Mouse (Mus musculus) midbrain, embryonic 15.5 days (tissue): ENCODE results near the gene Man2c1. TPM values are rescaled to one million over a fixed set of nuclear protein-coding genes. Genes with fewer than 3 reads are reported as not detected.

ENCODE experiments used
- ATAC-seq: fragments of 200-750 bp; cut with Nextera tagmentation; replicated peaks from 2 replicates; pipeline ENCODE4 v1.8.0; 2017; ENCODE audit warnings: moderate TSS enrichment
- H3K27ac ChIP-seq: fragments of 300-500 bp; sonication (generic); 2 replicates; pipeline ENCODE4 v1.5.1; 2015; ENCODE audit warnings: mild to moderate bottlenecking, inconsistent platforms
- H3K27me3 ChIP-seq: fragments of 300-500 bp; sonication (generic); replicated peaks from 2 replicates; pipeline ENCODE4 v1.6.1; 2015; ENCODE audit warnings: inconsistent platforms
- H3K36me3 ChIP-seq: fragments of 300-500 bp; sonication (generic); replicated peaks from 2 replicates; pipeline ENCODE4 v1.6.1; 2015; ENCODE audit warnings: inconsistent platforms
- H3K4me1 ChIP-seq: fragments of 300-500 bp; sonication (generic); 2 replicates; pipeline ENCODE4 v1.6.1; 2015; ENCODE audit warnings: inconsistent platforms
- H3K4me2 ChIP-seq: fragments of 300-500 bp; sonication (generic); 2 replicates; pipeline ENCODE4 v1.6.1; 2015; ENCODE audit warnings: inconsistent platforms, mild to moderate bottlenecking, moderate library complexity
- H3K4me3 ChIP-seq: fragments of 300-500 bp; sonication (generic); 2 replicates; pipeline ENCODE4 v1.5.1; 2015; ENCODE audit warnings: mild to moderate bottlenecking, inconsistent platforms
- H3K9ac ChIP-seq: fragments of 300-500 bp; sonication (generic); 2 replicates; pipeline ENCODE4 v1.6.1; 2015; ENCODE audit warnings: mild to moderate bottlenecking, inconsistent platforms
- H3K9me3 ChIP-seq: fragments of 300-500 bp; sonication (generic); 2 replicates; pipeline ENCODE4 v1.6.1; 2016; ENCODE audit warnings: inconsistent platforms
- WGBS: fragments of 180-500 bp; shearing (Covaris S2); methylation state at CpG from one replicate; pipeline ENCODE4 v1.1.7; 2015; ENCODE audit warnings: mixed read lengths; 5-methylcytosine and 5-hydroxymethylcytosine counted together
- polyA plus RNA-seq: library from polyadenylated mRNA; unstranded; fragments of >200 nt; fragmentation: Nextera tagmentation; extraction: Ambion mirVana; gene quantifications from 2 replicates; pipeline ENCODE4 v1.2.1, GENCODE M21; 2015

The Man2c1 gene
- polyA plus RNA-seq, 1 experiment from 2014 or later: 109 TPM

DNA sequence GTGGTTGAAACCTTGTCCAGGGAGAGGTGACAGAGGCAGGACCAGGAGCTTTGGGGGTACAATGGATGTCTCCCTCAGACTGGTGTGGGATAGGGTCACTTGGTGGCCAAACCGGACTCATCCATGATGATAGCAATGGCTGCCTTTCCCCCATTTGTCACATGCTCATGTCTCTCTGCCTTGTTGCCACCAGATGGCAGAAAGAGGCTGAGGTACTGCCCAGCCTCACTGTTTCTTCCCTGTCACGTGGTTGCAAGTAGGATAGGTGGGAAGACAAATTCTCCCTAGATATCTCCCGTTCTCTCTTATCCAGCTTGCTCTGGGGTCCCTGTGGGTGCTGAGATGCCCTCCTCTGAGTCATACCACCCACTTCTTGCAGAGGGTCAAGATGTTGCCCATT lies 32.0 kb downstream of the Man2c1 start:
- Histone ChIP-seq H3K4me2 (no peak overlapping the region), H3K4me3 (no peak overlapping the region), H3K4me1 (peaks cover 7% of the 10 kb centered on the region), H3K9me3 (no peaks in the 10 kb centered on the region), H3K27ac (no peak overlapping the region), H3K27me3 (no peaks in the 10 kb centered on the region), H3K36me3 (no peaks in the 10 kb centered on the region), H3K9ac (no peak overlapping the region)
- no peak for ATAC-seq
- 18% methylated on average over 3 of the region's 3 CpGs for WGBS

DNA sequence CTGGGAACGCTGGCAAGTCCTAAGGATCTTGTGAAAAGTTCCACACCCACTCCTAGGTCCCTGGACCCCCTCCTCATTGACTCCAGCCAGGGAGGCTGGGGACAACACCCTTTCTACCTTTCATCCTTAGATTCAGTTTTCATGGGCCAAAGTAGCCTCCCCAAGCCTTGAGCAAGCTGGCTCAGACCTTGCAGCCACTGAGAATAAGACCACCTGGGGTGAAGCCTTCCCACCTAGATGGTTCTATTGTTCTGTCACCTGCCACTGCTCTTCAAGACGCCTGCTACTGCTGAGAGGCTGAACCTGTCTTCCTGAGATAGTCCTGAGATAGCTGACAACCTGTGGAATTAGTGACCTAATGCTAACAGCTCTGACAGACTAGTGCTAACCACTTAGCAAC lies 32.6 kb downstream of the Man2c1 start:
- no peak for ATAC-seq
- H3K4me2 ChIP-seq: no peak overlapping the region
- WGBS: 41% methylated on average over 2 of the region's 2 CpGs

GRCm38 (mm10) chr9:57166173-57166572 lies 35.7 kb downstream of the Man2c1 start:
- Histone ChIP-seq H3K27me3 (no peaks in the 10 kb centered on the region), H3K4me3 (no peak overlapping the region), H3K27ac (no peak overlapping the region), H3K9me3 (no peaks in the 10 kb centered on the region), H3K4me1 (no peaks in the 10 kb centered on the region), H3K4me2 (no peak overlapping the region), H3K36me3 (no peaks in the 10 kb centered on the region), H3K9ac (no peak overlapping the region)
- WGBS: 92% methylated on average over 2 of the region's 2 CpGs
- ATAC-seq: no peak

More for the DNA sequence above, 32.6 kb downstream of the Man2c1 start:
- Histone ChIP-seq H3K4me1 (peaks cover 4% of the 10 kb centered on the region; the same call in 1 of the 2 replicates), H3K4me3 (no peak overlapping the region), H3K27ac (no peak overlapping the region), H3K9me3 (no peaks in the 10 kb centered on the region), H3K36me3 (no peaks in the 10 kb centered on the region), H3K27me3 (no peaks in the 10 kb centered on the region), H3K9ac (no peak overlapping the region)

GRCm38 (mm10) chr9:57168411-57168810 lies 37.9 kb downstream of the Man2c1 start:
- Histone ChIP-seq H3K4me2 (no peak overlapping the region), H3K27ac (no peak overlapping the region), H3K4me1 (no peaks in the 10 kb centered on the region), H3K4me3 (no peak overlapping the region), H3K27me3 (no peaks in the 10 kb centered on the region), H3K9ac (no peak overlapping the region), H3K36me3 (no peaks in the 10 kb centered on the region), H3K9me3 (no peaks in the 10 kb centered on the region)
- whole genome bisulfite sequencing: 86% methylated on average over 5 of the region's 5 CpGs
- no peak for ATAC-seq

Other genes starting within 250 kb of the Man2c1 start
- 3.0 TPM in 2 replicates for gene Snx33, start 202.3 kb upstream of the Man2c1 start, polyA plus RNA-seq
- gene Imp3, start 193.2 kb upstream of the Man2c1 start, polyA plus RNA-seq: 62.8 and 64.4 TPM in 2 replicates
- 29.8 and 33.0 TPM in 2 replicates for gene Snupn, start 179.8 kb upstream of the Man2c1 start, polyA plus RNA-seq
- gene Ptpn9, start 135.8 kb upstream of the Man2c1 start, polyA plus RNA-seq: 25.8 and 28.0 TPM in 2 replicates
- 25.0 and 25.9 TPM in 2 replicates for gene Sin3a, start 58.6 kb upstream of the Man2c1 start, polyA plus RNA-seq
- 9.9 and 10.5 TPM in 2 replicates for gene Neil1, start 17.6 kb downstream of the Man2c1 start, polyA plus RNA-seq
- 196 and 201 TPM in 2 replicates for gene Commd4, start 27.6 kb downstream of the Man2c1 start, polyA plus RNA-seq
- not detected in 2 replicates for gene Trcg1, start 105.9 kb downstream of the Man2c1 start, polyA plus RNA-seq
- 4.0 and 4.4 TPM in 2 replicates for gene 1700017B05Rik, start 131.9 kb downstream of the Man2c1 start, polyA plus RNA-seq